Mouse (Mus musculus) forebrain, embryonic 15.5 days (tissue): ENCODE results near the gene Arl6ip4. TPM values are rescaled to one million over a fixed set of nuclear protein-coding genes. Genes with fewer than 3 reads are reported as not detected.

Source experiments
- ATAC-seq: fragments of 200-750 bp; cut with Nextera tagmentation; replicated peaks from 2 replicates; pipeline ENCODE4 v1.8.0; 2017; ENCODE audit warnings: mild to moderate bottlenecking, moderate TSS enrichment, moderate library complexity
- H3K27ac ChIP-seq: fragments of 300-500 bp; sonication (generic); replicated peaks from 2 replicates; pipeline ENCODE4 v1.5.1; 2015; ENCODE audit warnings: mild to moderate bottlenecking, inconsistent platforms
- H3K27me3 ChIP-seq: fragments of 300-500 bp; sonication (generic); 2 replicates; pipeline ENCODE4 v1.6.1; 2015; ENCODE audit warnings: inconsistent platforms
- H3K36me3 ChIP-seq: fragments of 300-500 bp; sonication (generic); 2 replicates; pipeline ENCODE4 v1.6.1; 2015; ENCODE audit warnings: mild to moderate bottlenecking, inconsistent platforms
- H3K4me1 ChIP-seq: fragments of 300-500 bp; sonication (generic); 2 replicates; pipeline ENCODE4 v1.6.1; 2015; ENCODE audit warnings: inconsistent platforms
- H3K4me2 ChIP-seq: fragments of 300-500 bp; sonication (generic); replicated peaks from 2 replicates; pipeline ENCODE4 v1.6.1; 2015; ENCODE audit warnings: mild to moderate bottlenecking, inconsistent platforms
- H3K4me3 ChIP-seq: fragments of 300-500 bp; sonication (generic); 2 replicates; pipeline ENCODE4 v1.5.1; 2015; ENCODE audit warnings: mild to moderate bottlenecking, inconsistent platforms
- H3K9ac ChIP-seq: fragments of 300-500 bp; sonication (generic); replicated peaks from 2 replicates; pipeline ENCODE4 v1.6.1; 2015; ENCODE audit warnings: mild to moderate bottlenecking, inconsistent platforms
- H3K9me3 ChIP-seq: fragments of 300-500 bp; sonication (generic); 2 replicates; pipeline ENCODE4 v1.6.1; 2016; ENCODE audit warnings: inconsistent platforms
- WGBS: fragments of 180-500 bp; shearing (Covaris S2); methylation state at CpG from one replicate; pipeline ENCODE4 v1.1.7; 2015; ENCODE audit warnings: mixed read lengths; 5-methylcytosine and 5-hydroxymethylcytosine counted together
- polyA plus RNA-seq: library from polyadenylated mRNA; unstranded; fragments of >200 nt; fragmentation: Nextera tagmentation; extraction: Ambion mirVana; gene quantifications from 2 replicates; pipeline ENCODE4 v1.2.1, GENCODE M21; 2015

The Arl6ip4 gene
- polyA plus RNA-seq, result 72.7 and 75.5 TPM in 2 replicates

- WGBS, result 2% methylated on average over 64 of the region's 64 CpGs
- Histone ChIP-seq H3K4me1 (peaks cover 36% of the 10 kb centered on the region), H3K4me3 (peak within 1 kb of the TSS; percentile 58)
Observed at GRCm38 (mm10) chr5:124115990-124116845, at the start of gene Arl6ip4. Gene Arl6ip4, plus strand, starts transcription at chr5:124116089.

GRCm38 (mm10) chr5:124069657-124070056 lies 46.2 kb upstream of the Arl6ip4 start:
- no peaks in the 10 kb centered on the region for H3K27me3 ChIP-seq
- peaks cover 8% of the 10 kb centered on the region; the same call in 1 of the 2 replicates for H3K4me1 ChIP-seq
- no peak overlapping the region for H3K27ac ChIP-seq
- no peaks in the 10 kb centered on the region for H3K36me3 ChIP-seq
- H3K9me3 ChIP-seq, result no peaks in the 10 kb centered on the region
- no peak for ATAC-seq
- no peak overlapping the region for H3K4me2 ChIP-seq
- 82% methylated on average over 3 of the region's 3 CpGs for WGBS
- no peak overlapping the region for H3K4me3 ChIP-seq
- H3K9ac ChIP-seq, result no peak overlapping the region

More at GRCm38 (mm10) chr5:124115990-124116845, at the start of gene Arl6ip4:
- peak; percentile 26 for ATAC-seq
- Histone ChIP-seq H3K4me2 (peak within 1 kb of the TSS; percentile 97), H3K9me3 (no peaks in the 10 kb centered on the region), H3K27ac (peak within 1 kb of the TSS; percentile 80), H3K27me3 (no peaks in the 10 kb centered on the region), H3K36me3 (peaks cover 32% of the 10 kb centered on the region), H3K9ac (peak within 1 kb of the TSS; percentile 73)

GRCm38 (mm10) chr5:124073682-124074081 lies 42.2 kb upstream of the Arl6ip4 start:
- no peaks in the 10 kb centered on the region for H3K27me3 ChIP-seq
- no peak overlapping the region for H3K9ac ChIP-seq
- no peak overlapping the region for H3K4me2 ChIP-seq
- H3K4me1 ChIP-seq, result peaks cover 29% of the 10 kb centered on the region
- no peak for ATAC-seq
- no peaks in the 10 kb centered on the region for H3K36me3 ChIP-seq
- no peak overlapping the region for H3K4me3 ChIP-seq
- no peaks in the 10 kb centered on the region for H3K9me3 ChIP-seq
- 58% methylated on average over 9 of the region's 9 CpGs for WGBS
- no peak overlapping the region for H3K27ac ChIP-seq

- Histone ChIP-seq H3K9me3 (no peaks in the 10 kb centered on the region), H3K27me3 (no peaks in the 10 kb centered on the region), H3K4me3 (no peak overlapping the region), H3K9ac (no peak overlapping the region), H3K4me1 (peaks cover 41% of the 10 kb centered on the region), H3K36me3 (no peaks in the 10 kb centered on the region), H3K4me2 (no peak overlapping the region), H3K27ac (no peak overlapping the region)
- 72% methylated on average over 10 of the region's 10 CpGs for WGBS
- no peak for ATAC-seq
Observed at GRCm38 (mm10) chr5:124074845-124075307, 41.0 kb upstream of the Arl6ip4 start.

DNA sequence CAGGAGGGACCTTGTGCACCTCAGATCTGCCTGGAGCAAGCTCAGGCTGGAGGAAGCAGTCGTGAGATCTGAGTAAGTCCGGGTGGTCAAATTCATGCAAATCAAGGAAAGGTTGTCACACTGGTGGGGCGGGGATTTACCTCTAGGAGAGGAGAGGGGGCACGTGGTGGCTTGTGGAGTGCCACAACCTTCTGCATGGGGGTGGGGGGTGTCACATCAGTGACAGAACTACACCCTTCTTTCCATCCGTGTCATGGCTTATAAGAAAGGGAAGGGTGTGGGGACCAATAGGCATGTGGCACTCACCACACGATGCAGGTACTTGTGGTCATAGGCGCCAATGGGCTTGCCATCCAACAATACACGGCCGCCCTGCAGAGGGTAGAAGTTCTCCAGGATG lies 40.2 kb upstream of the Arl6ip4 start:
- Histone ChIP-seq H3K4me3 (no peak overlapping the region), H3K4me2 (no peak overlapping the region), H3K9me3 (no peaks in the 10 kb centered on the region), H3K4me1 (peaks cover 46% of the 10 kb centered on the region), H3K9ac (no peak overlapping the region), H3K27me3 (no peaks in the 10 kb centered on the region), H3K36me3 (no peaks in the 10 kb centered on the region), H3K27ac (no peak overlapping the region)
- ATAC-seq, result no peak
- 70% methylated on average over 9 of the region's 9 CpGs for WGBS

- ATAC-seq, result no peak
- H3K4me2 ChIP-seq, result no peak overlapping the region
- H3K36me3 ChIP-seq, result no peaks in the 10 kb centered on the region
- no peaks in the 10 kb centered on the region for H3K27me3 ChIP-seq
- no peak overlapping the region for H3K4me3 ChIP-seq
- H3K9ac ChIP-seq, result no peak overlapping the region
- WGBS, result 62% methylated on average over 9 of the region's 9 CpGs
- H3K27ac ChIP-seq, result no peak overlapping the region
- H3K9me3 ChIP-seq, result no peaks in the 10 kb centered on the region
- peaks cover 46% of the 10 kb centered on the region for H3K4me1 ChIP-seq
Observed at GRCm38 (mm10) chr5:124076559-124076958, 39.3 kb upstream of the Arl6ip4 start.

DNA sequence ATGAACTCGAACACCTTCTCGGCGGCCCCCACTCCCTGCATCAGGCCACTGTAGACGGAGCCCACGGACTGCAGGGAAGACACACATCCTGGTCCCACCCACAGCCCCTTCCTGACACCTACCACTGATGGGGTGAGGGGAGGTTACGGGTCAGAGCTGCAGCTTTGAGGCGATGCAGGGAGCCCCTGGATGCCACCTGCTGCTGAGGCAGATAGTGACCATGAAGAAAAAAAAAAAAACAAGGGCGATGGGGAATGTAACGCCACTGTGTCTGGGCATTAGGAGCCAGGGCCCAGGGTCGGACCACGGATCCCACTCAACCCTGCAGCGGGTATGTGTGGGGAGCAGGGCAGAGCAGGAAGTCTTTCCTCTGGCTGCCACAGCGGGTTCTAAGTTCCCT lies 38.6 kb upstream of the Arl6ip4 start:
- H3K4me2 ChIP-seq, result no peak overlapping the region
- H3K4me3 ChIP-seq, result no peak overlapping the region
- WGBS, result 86% methylated on average over 13 of the region's 13 CpGs
- no peak overlapping the region for H3K27ac ChIP-seq
- H3K4me1 ChIP-seq, result peaks cover 42% of the 10 kb centered on the region
- no peak overlapping the region for H3K9ac ChIP-seq
- no peaks in the 10 kb centered on the region for H3K27me3 ChIP-seq
- no peaks in the 10 kb centered on the region for H3K9me3 ChIP-seq
- no peak for ATAC-seq
- no peaks in the 10 kb centered on the region for H3K36me3 ChIP-seq

- 51% methylated on average over 6 of the region's 6 CpGs for WGBS
- no peak for ATAC-seq
- Histone ChIP-seq H3K9ac (no peak overlapping the region), H3K4me1 (peaks cover 42% of the 10 kb centered on the region), H3K9me3 (no peaks in the 10 kb centered on the region), H3K36me3 (no peaks in the 10 kb centered on the region), H3K27me3 (no peaks in the 10 kb centered on the region), H3K4me3 (no peak overlapping the region), H3K4me2 (peak overlapping the region; percentile 30; the same call in 1 of the 2 replicates), H3K27ac (peak overlapping the region; percentile 90)
Observed at GRCm38 (mm10) chr5:124077856-124078460, 37.9 kb upstream of the Arl6ip4 start.

- H3K4me2 ChIP-seq, result peak overlapping the region; percentile 30
- WGBS, result 35% methylated on average over 9 of the region's 9 CpGs
- peak; percentile 88 for ATAC-seq
- peaks cover 38% of the 10 kb centered on the region for H3K4me1 ChIP-seq
- peak overlapping the region; percentile 90 for H3K27ac ChIP-seq
- no peaks in the 10 kb centered on the region for H3K9me3 ChIP-seq
- no peaks in the 10 kb centered on the region for H3K36me3 ChIP-seq
- H3K9ac ChIP-seq, result peak overlapping the region; percentile 19; the same call in 1 of the 2 replicates
- no peaks in the 10 kb centered on the region for H3K27me3 ChIP-seq
- H3K4me3 ChIP-seq, result no peak overlapping the region
Observed at GRCm38 (mm10) chr5:124078794-124079416, 37.0 kb upstream of the Arl6ip4 start.

- no peak for ATAC-seq
- Histone ChIP-seq H3K36me3 (no peaks in the 10 kb centered on the region), H3K9ac (no peak overlapping the region), H3K4me3 (no peak overlapping the region), H3K27me3 (no peaks in the 10 kb centered on the region), H3K4me2 (no peak overlapping the region), H3K9me3 (no peaks in the 10 kb centered on the region), H3K27ac (no peak overlapping the region), H3K4me1 (peaks cover 41% of the 10 kb centered on the region)
- WGBS, result 93% methylated on average over 17 of the region's 17 CpGs
Observed at GRCm38 (mm10) chr5:124079880-124080279, 36.0 kb upstream of the Arl6ip4 start.

DNA sequence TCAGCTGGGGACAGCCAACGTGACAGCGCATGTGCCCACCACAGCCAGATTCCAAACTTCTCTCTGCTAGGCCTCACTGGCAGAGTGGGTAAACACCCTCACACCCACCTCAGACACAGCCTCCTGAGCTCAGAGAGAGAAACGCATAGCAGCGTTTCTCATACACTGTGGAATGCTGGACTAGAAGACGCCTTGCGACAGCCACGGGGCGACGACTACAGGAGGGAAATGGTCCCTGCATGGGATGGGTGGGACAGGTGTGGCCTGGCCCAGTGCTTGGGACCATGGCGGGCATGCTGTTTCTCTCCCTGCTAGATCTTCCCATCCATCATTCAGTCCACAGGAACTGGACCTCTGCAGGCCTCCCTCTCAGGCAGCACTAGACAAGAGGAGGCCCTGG lies 33.4 kb upstream of the Arl6ip4 start:
- H3K27ac ChIP-seq, result no peak overlapping the region
- no peak overlapping the region for H3K4me3 ChIP-seq
- 94% methylated on average over 10 of the region's 10 CpGs for WGBS
- H3K27me3 ChIP-seq, result no peaks in the 10 kb centered on the region
- H3K4me2 ChIP-seq, result no peak overlapping the region
- H3K36me3 ChIP-seq, result no peaks in the 10 kb centered on the region
- H3K4me1 ChIP-seq, result peaks cover 35% of the 10 kb centered on the region
- no peak overlapping the region for H3K9ac ChIP-seq
- no peak for ATAC-seq
- H3K9me3 ChIP-seq, result no peaks in the 10 kb centered on the region
